Mouse (Mus musculus) left cerebral cortex, postnatal 10 days (tissue): ENCODE data around the gene Cdca8. TPM values are rescaled to one million over a fixed set of nuclear protein-coding genes. Genes with fewer than 3 reads are reported as not detected.

Experiments
- DNase-seq, 2 experiments: peaks; one replicate each; pipeline ENCODE4 v3.0.0; 2021 to 2022; ENCODE audit warnings: low spot score in 2 of 2, mixed read lengths in 1 of 2; ENCODE audit errors: extremely low spot score in 1 of 2
- intact Hi-C: fragments of 180-260 bp; cut with DNase I; formaldehyde crosslinking; loops from one replicate; pipeline ENCODE4 v1.15.1; 2025
- total RNA-seq, 2 experiments: library from RNA; stranded (reverse); gene quantifications; 2 replicates each; pipeline ENCODE4 v1.2.3; 2021

The Cdca8 gene
- total RNA-seq, 2 experiments from 2014 or later: 4.0 to 4.4 TPM

DNA sequence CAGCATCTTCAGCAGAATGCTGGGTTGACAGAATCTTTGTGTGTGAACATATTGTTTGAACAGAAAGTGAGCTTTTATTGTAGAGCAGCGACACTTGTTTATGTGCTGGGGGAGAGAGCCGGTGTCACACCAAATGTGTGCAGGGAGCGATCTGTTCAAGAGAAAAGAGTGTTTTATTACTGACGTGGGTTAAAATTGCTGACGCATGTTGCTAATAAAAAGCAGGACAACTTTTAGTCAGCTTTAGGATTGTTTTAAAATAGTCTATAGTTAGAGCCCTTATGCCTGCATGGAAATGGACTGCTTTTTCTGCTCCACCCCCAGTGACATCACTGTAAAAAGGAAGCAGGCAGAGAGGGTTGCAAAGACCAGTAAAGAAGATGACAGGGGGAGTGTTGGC, 48.3 kb downstream of the Cdca8 start:
- intact Hi-C loops: no loop called here
- DNase-seq: no peak

DNA sequence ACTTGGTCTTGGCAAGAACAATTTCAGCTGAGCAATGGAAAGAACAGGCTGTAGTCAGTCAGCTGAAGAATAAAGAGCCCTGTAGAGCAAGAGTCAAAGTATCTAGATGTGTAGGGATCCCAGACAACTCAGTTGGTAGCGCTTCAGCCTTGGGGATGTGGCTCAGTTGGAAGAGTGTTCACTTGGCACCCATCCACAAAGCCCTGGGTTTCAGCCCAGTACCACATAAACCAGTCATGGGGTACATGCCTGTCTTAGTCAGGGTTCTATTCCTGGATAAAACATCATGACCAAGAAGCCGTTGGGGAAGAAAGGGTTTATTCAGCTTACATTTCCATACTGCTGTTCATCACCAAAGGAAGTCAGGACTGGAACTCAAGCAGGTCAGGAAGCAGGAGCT, 49.2 kb downstream of the Cdca8 start:
- intact Hi-C loops: no loop called here
- peak in 1 of 2 experiments; percentile 28 for DNase-seq

DNA sequence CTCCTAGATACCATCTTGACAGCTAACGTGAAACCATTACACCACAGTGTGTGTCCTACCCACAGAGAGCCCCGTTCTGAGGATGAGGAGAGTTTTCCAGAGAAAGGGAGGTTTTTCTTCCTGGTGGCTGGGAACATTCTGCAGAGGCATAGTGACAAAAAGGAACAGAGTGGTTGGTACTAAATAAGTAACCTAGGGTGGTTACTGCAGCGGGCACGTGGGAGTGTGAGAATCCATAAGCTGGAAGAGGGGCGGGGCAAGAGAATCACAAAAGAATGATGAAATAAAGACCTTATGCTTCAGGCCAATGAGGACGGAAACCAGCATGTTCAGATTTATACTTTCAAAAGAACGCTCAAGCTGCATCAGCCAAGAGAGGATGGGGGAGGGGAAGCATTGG, 50.4 kb downstream of the Cdca8 start:
- DNase-seq: no peak
- intact Hi-C loops: no loop called here

GRCm38 (mm10) chr4:124882151-124882729, 56.9 kb downstream of the Cdca8 start:
- DNase-seq: peak in 1 of 2 experiments; percentile 56

GRCm38 (mm10) chr4:124881341-124881908, 57.7 kb downstream of the Cdca8 start:
- intact Hi-C loops: no loop called here
- DNase-seq: peak; percentile 80 to 89

More at GRCm38 (mm10) chr4:124882151-124882729, 56.9 kb downstream of the Cdca8 start:
- intact Hi-C loops: no loop called here

DNA sequence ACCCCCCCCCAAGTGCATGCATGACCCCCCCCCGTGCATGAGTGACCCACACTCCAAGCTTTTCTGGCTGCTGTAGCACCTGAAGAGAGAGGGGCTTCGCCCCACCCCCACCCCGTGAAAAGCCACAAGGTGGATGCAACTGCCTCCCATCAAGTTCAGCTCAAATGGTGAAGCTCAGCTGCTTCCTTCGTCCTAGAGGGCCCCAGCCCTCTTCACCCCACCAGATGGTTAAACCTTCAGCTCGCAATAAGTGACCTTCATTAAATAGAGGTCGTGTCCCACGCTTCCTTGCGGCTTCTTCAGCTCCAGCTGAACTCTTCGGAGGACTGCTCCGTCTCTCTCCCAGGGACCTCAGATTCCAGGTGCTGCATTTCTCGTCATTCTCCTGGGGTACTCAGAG, 58.5 kb downstream of the Cdca8 start, which contains the start of gene Epha10:
Gene Epha10 (plus strand): TSS at position 301 of the 400 bp plus-strand sequence.
- DNase-seq: no peak
- intact Hi-C loops: no loop called here

DNA sequence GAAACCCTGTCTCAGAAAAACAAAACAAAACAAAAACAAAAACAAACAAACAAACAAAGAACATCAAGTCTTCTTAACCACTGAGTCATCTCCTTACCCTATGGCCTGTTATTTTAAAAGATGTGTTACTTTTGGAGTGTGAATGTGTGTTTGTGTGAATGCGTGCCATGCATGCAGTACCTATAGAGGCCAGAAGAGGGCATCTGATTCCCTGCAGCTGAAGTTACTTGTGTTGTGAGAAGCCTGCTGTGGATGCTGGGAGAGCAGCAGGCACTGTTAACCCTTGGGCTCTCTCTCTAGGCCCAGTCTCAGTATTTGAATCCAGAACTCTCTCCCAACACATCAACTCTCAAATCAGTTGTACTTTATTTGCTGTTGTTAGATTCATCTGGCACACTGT, 66.4 kb downstream of the Cdca8 start:
- intact Hi-C loops: no loop called here
- DNase-seq: no peak

Other genes starting within 250 kb of the Cdca8 start
- 10 to 100 TPM; 15.2 to 15.8 TPM for gene Utp11, start 245.7 kb downstream of the Cdca8 start, total RNA-seq
- gene Fhl3, start 238.6 kb downstream of the Cdca8 start, total RNA-seq: 1 to 10 TPM; 3.8 to 4.5 TPM
- 10 to 100 TPM; 36.3 to 36.6 TPM for gene Sf3a3, start 224.5 kb downstream of the Cdca8 start, total RNA-seq
- 10 to 100 TPM; 34.8 to 38.5 TPM for gene Inpp5b, start 197.5 kb downstream of the Cdca8 start, total RNA-seq
- 10 to 100 TPM; 22.8 to 24.4 TPM for gene Mtf1, start 137.2 kb downstream of the Cdca8 start, total RNA-seq
- gene Yrdc, start 88.6 kb downstream of the Cdca8 start, total RNA-seq: 10 to 100 TPM; 27.9 to 33.3 TPM
- gene 1110065P20Rik, start 88.1 kb downstream of the Cdca8 start, total RNA-seq: 10 to 100 TPM; 87.8 to 97.6 TPM
- gene Maneal, start 77.1 kb downstream of the Cdca8 start, total RNA-seq: 10 to 100 TPM; 54.0 TPM
- gene Epha10, start 58.4 kb downstream of the Cdca8 start, total RNA-seq: 10 to 100 TPM; 25.4 to 27.5 TPM
- gene 9930104L06Rik, start 2.3 kb downstream of the Cdca8 start, total RNA-seq: 10 to 100 TPM; 16.3 to 19.3 TPM
- 1 to 10 TPM; 3.5 to 4.1 TPM for gene Rspo1, start 47.1 kb upstream of the Cdca8 start, total RNA-seq
- 10 to 100 TPM; 75.2 to 77.3 TPM for gene Gnl2, start 77.3 kb upstream of the Cdca8 start, total RNA-seq
- gene Dnali1, start 126.4 kb upstream of the Cdca8 start, total RNA-seq: under 1 TPM; 0.16 to 0.21 TPM
- gene Snip1, start 127.4 kb upstream of the Cdca8 start, total RNA-seq: 10 to 100 TPM; 12.8 to 13.7 TPM
- gene Meaf6, start 145.8 kb upstream of the Cdca8 start, total RNA-seq: 100 to 1,000 TPM; 142 to 151 TPM
- 1 to 10 TPM in 1 of 2 experiments, under 1 TPM in 1; 0.57 to 1.2 TPM for gene Zc3h12a, start 188.5 kb upstream of the Cdca8 start, total RNA-seq